Mouse (Mus musculus) olfactory bulb, adult 2 months (tissue): ENCODE measurements around the gene Jade3. TPM values are rescaled to one million over a fixed set of nuclear protein-coding genes. Genes with fewer than 3 reads are reported as not detected.

Experiments used
- H3K27ac ChIP-seq: fragments of 200-500 bp; 2 replicates; pipeline ENCODE4 v1.5.1; 2012; ENCODE audit warnings: low read depth, low read length; ENCODE audit not compliant: insufficient read depth
- H3K4me1 ChIP-seq: fragments of 200-500 bp; 2 replicates; pipeline ENCODE4 v1.6.1; 2012; ENCODE audit warnings: low read length; ENCODE audit not compliant: control insufficient read depth, insufficient read depth
- H3K4me3 ChIP-seq: fragments of 200-500 bp; 2 replicates; pipeline ENCODE4 v1.5.1; 2012; ENCODE audit warnings: mild to moderate bottlenecking, low read depth, low read length, moderate library complexity; ENCODE audit not compliant: insufficient read depth
- CTCF ChIP-seq: fragments of 200-500 bp; IDR thresholded peaks from 2 replicates; pipeline ENCODE4 v1.5.1; 2012; ENCODE audit warnings: low read depth, mild to moderate bottlenecking, low read length, moderate library complexity; ENCODE audit not compliant: insufficient read depth
- POLR2A ChIP-seq: fragments of 200-500 bp; IDR thresholded peaks from 2 replicates; pipeline ENCODE4 v1.6.1; 2012; ENCODE audit warnings: mild to moderate bottlenecking, low read depth, low read length, moderate library complexity; ENCODE audit not compliant: insufficient read depth
- WGBS: fragments of 180-500 bp; shearing (Covaris S2); methylation state at CpG from one replicate; pipeline ENCODE4 v1.1.7; 2018; 5-methylcytosine and 5-hydroxymethylcytosine counted together
- polyA plus RNA-seq: library from polyadenylated mRNA; stranded (reverse); fragments of >200 nt; gene quantifications from 2 replicates; pipeline ENCODE4 v1.2.4, GENCODE M21; 2012; ENCODE audit warnings: low replicate concordance; ENCODE audit not compliant: missing spikeins, insufficient read depth, insufficient read length

Gene Jade3
- polyA plus RNA-seq, 1 experiment = not detected

DNA sequence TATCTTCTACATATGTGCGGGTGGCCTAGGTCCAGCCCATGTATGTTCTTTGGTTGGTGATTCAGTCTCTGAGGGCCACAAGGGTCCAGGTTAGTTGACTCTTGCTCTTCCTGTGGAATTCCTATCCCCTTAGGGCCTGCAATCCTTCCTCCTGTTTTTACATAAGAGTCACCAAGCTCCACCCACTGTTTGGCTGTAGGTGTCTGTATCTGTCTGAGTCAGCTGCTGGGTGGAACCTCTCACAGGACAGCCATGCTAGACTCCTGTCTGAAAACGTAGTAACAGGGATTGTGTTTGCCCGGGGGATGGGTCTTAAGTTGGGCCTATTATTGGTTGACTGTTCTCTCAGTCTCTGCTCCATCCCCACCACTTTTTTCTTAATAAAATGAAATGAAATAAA, 13.3 kb upstream of the Jade3 start:
- TF ChIP-seq CTCF = no peak
- TF ChIP-seq POLR2A = no peak
- 87% methylated on average over 3 of the region's 3 CpGs for WGBS
- Histone ChIP-seq H3K4me3 (no peak overlapping the region), H3K27ac (no peak overlapping the region), H3K4me1 (peaks cover 7% of the 10 kb centered on the region)

DNA sequence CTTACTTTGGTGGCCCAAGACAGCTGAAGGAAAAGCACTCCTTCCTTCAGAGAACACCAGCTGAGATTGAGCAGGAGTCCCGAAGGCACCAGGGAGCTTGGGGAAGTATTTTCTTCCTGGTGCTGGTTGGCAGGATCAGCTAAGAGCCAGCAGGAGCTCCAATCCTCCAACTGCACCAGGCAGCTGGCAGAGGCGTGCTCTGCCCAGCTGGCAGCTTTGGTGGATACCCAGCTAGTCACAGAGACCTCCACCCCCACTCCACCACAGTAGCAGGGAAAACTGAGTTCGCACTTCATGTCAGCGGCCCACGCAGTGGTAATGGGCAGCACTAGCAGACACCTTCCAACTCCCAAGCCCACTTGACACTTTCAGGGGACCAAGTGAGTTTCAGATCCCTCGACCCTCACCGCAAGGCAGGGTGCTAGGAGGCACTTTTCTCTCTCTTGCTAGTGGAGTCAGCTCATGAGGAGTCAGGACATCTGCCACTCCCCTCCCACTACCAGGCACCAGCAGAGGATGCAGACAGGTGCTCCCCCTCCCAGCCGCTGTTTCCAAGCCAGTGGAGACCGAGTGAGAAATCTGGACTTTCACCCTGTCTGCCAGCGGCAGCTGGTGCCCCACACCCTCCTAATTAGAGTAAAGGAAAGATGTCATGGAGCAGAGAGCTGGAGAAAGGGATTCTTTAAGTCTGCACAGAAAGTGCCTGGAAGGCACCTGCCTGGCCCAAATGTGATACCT, 10.4 kb upstream of the Jade3 start:
- H3K27ac ChIP-seq = no peak overlapping the region
- WGBS = 45% methylated on average over 10 of the region's 10 CpGs
- TF ChIP-seq CTCF (no peak), POLR2A (no peak)
- no peak overlapping the region for H3K4me3 ChIP-seq
- H3K4me1 ChIP-seq = peaks cover 7% of the 10 kb centered on the region

DNA sequence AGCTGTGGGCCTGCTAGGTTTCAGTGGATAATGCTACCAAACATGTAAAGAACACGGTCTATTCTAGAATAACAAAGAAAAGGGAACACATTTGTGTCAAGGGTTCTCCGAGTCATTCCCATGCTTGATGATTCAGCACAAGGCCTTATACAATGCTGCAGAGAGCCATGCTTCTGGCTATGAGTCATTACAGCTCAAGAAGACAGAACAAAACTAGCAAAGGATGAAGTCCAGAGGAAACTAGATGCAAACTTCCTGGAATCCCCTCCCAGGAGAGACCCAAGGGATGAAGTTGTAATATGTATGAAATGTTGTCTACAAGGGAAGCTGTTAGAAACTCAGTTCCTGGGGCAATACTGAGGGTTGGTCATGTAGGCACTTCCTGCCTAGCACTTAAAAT, 7.0 kb upstream of the Jade3 start:
- H3K4me3 ChIP-seq = no peak overlapping the region
- TF ChIP-seq POLR2A = no peak
- TF ChIP-seq CTCF = no peak
- WGBS = 57% methylated on average over 2 of the region's 2 CpGs
- H3K4me1 ChIP-seq = peaks cover 7% of the 10 kb centered on the region
- H3K27ac ChIP-seq = no peak overlapping the region

DNA sequence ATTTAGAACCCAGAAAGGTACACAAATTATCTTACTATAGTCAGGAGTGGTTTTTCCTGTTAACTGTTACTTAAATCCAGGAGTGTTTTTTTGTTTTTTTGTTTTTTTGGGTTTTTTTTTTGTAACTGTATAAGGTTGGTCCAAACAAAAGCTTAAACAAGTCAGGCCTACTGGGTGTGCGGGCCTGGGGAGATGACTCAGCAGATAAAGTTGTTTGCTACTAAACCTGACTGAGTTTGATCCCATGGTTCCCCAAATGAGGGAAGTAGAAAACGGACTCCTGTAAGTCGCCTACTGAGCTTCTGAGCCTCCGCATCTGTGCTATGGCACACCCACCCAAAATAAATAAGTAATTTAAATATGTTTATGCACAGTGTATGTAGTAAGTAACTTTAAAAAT, 6.0 kb upstream of the Jade3 start:
- no peak overlapping the region for H3K4me3 ChIP-seq
- 82% methylated on average over 4 of the region's 4 CpGs for WGBS

DNA sequence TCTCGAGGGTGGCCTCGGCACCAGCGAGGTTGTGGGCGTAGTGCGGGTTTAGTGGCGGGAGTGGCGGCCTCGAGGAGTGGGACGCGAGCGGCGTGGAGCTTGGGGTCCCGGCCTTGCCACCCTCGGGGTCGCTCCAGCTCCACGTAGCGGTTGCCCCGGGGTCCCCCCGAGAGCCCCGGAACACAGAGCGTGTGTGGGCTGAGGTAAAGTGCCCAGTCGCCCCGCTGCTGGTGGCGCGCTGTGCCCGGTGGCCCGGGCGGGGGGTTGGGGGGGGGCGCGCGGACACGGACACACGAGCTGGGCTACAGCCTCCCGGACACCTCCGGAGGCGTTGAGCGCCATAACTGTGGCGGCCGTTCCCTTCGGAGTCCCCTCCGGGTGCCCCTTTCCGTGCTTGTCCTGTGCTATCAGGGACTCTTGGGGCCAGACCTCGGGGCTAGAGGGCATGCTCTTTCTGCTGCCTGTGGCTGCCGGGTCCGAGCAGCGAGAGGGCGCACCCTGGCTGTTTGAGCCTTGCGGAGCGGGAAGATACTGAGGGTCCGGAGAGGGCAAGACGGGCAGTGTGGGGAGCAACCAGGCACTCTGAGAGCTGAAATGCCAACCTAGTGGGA, 456 bp downstream of the Jade3 start:
- 21% methylated on average over 48 of the region's 51 CpGs for WGBS
- peak overlapping the region; percentile 92 for H3K4me3 ChIP-seq
- peak overlapping the region; percentile 80 for H3K27ac ChIP-seq
- no peaks in the 10 kb centered on the region for H3K4me1 ChIP-seq
- TF ChIP-seq POLR2A = no peak
- no peak for TF ChIP-seq CTCF

More for the DNA sequence above, 6.0 kb upstream of the Jade3 start:
- no peak overlapping the region for H3K27ac ChIP-seq
- H3K4me1 ChIP-seq = peaks cover 7% of the 10 kb centered on the region
- TF ChIP-seq CTCF (no peak), POLR2A (no peak)

DNA sequence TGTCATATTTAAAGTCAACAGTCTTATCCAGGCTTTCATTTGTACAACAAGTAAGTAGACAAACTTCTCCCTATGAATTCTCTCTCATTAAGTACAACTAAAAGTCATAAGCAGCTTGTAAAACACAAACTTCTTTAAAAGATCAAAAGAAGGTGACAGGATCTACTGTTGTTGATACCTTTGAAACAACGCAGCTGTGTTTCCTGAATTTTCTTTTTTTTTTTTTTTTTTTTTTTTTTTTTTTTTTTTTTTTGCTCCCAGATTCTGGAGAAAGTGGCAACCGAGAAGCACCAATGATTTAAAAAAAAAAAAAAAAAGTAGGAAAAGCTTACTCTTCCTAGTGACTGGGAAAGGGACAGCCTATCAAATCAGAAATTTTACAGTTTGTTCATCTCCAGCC, 57.7 kb downstream of the Jade3 start:
- Histone ChIP-seq H3K4me1 (no peaks in the 10 kb centered on the region), H3K4me3 (no peak overlapping the region), H3K27ac (no peak overlapping the region)
- no peak for TF ChIP-seq POLR2A
- no peak for TF ChIP-seq CTCF
- 78% methylated on average over 2 of the region's 2 CpGs for whole genome bisulfite sequencing

DNA sequence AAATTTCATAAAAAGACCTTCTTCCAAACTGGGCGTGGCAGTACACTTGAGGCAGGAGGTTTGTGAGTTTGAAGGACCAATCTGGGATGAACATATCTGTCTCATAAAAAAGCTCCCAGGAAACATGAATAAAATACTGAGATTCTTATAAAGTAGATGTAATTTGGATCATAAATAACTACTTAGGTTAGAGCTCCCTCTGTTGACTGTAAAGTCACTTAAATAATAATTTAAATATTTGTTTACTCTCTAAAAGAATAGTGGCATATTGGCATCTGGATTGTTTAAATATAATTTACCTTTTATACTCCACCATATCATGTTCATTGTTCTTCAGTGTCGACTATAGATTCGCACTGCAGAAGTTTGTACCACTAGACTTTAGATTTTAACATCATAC, 72.2 kb downstream of the Jade3 start:
- Histone ChIP-seq H3K4me1 (no peaks in the 10 kb centered on the region), H3K4me3 (no peak overlapping the region), H3K27ac (no peak overlapping the region)
- TF ChIP-seq CTCF (no peak), POLR2A (no peak)
- WGBS = 87% methylated on average over 3 of the region's 3 CpGs

DNA sequence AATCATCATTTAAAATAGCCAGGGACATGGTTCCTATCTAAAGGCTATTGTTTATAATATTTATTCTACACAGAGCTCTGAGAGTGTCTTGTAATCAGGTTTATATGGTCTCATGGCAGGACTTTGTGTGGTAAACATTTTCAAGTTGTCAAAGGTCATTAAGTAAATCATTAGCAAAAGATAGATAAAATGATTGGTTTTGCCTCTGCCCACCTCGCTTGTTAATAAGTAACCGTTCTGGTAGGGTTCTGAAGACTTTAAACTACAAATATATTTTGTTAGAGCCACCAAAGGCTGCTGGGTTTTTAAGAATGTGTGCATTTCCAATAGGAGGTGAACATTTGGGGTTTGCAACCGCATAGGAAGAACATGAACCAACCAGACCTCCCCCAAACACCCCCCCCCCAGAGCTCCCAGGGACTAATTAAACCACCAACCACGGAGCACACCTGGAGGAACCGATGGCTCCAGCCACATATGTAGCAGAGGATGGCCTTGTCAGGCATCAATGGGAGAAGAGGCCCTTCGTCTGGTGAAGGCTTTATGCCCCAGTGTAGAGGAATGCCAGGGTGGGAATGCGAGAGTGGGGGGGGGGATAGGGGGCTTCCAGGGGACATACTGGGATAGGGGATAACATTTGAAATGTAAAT, 94.9 kb downstream of the Jade3 start:
- 91% methylated on average over 7 of the region's 7 CpGs for WGBS

DNA sequence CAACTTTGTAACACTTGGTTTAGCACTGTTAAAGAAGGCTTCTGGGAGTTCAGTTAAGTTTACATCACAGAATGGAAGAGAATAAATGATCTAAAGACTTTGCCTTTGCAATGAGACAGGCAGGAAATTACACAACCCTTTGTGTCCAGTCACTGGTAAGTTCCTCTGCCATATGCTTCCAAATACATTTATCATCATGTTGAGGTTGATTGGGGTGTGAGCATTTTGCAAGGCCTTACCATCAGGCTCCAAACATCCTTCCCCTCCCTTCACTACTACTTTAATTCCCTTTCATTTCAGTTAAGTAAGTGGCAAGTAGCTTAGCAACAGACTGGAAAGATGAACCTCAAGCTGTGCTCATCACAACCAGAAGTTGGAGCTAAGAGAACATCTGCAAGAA, 96.1 kb downstream of the Jade3 start:
- H3K4me1 ChIP-seq = no peaks in the 10 kb centered on the region
- H3K27ac ChIP-seq = no peak overlapping the region
- H3K4me3 ChIP-seq = no peak overlapping the region
- TF ChIP-seq CTCF = no peak
- no peak for TF ChIP-seq POLR2A

More for the DNA sequence above, 94.9 kb downstream of the Jade3 start:
- H3K4me1 ChIP-seq = no peaks in the 10 kb centered on the region
- no peak overlapping the region for H3K27ac ChIP-seq
- no peak overlapping the region for H3K4me3 ChIP-seq
- no peak for TF ChIP-seq CTCF
- no peak for TF ChIP-seq POLR2A
